Mouse (Mus musculus): Measurements from ENCODE around the gene Inpp4b.

DNA sequence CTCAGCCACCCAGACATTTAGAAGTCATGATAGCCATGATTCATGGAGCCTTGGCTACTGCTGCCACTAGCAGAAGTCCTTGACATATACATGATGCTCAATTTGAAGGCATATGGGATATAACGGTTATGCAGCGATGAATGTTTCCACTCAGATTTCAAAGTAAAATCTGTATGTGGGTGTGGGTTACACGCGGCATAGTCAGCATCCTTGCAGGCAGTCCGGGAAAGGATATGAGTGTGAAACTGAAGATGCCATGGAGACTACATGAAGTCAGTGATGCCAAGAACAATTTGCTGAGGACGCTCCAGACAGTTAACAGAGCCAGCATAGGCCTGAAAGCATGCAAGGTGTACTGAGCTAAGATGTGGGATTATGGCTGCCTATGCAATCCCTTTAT lies 46.6 kb downstream of the Inpp4b start:
- TF ChIP-seq CTCF (IDR thresholded peaks at IDR 0.05; ENCODE audit: low read depth, low read length) (no peak), TAL1 (conservative IDR thresholded peaks at IDR 0.05; ENCODE audit: low read depth, low read length) (no peak), GATA1 (IDR thresholded peaks at IDR 0.05; ENCODE audit: borderline replicate concordance, low read length) (no peak), POLR2AphosphoS5 (IDR thresholded peaks at IDR 0.05; ENCODE audit: insufficient replicate concordance, low read depth, low read length) (no peak)

All from G1E (cell line).